Mouse (Mus musculus) heart, postnatal 0 days (tissue): ENCODE data around the gene Foxn3.

Experiments used
- CTCF ChIP-seq: IDR thresholded peaks from 2 replicates; pipeline ENCODE4 v1.5.1; 2016; ENCODE audit warnings: antibody characterized with exemption, control low read depth, low read depth
- EP300 ChIP-seq: IDR thresholded peaks from 2 replicates; pipeline ENCODE4 v1.6.1; 2016; ENCODE audit warnings: antibody characterized with exemption, low read depth

DNA sequence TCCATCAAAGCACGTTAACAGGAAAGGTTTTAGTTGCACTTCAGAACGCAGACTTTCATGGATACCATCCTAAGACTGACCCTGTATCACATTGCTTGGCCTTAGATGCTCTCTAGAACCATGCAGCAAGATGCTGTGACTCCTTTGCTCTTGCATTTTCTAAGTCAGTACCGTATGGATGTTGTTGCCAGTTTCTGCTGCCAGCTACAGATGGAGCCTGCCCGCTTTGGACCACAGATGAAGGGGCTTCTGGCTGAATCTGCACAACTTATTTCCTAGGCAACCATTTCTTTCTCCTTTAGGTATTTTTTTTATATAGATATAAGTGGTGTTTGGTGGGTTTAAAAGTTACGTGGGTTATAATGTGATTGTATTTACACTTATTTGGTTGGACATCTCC, 407.5 kb downstream of the Foxn3 start:
- TF ChIP-seq CTCF (no peak), EP300 (no peak)
